Mouse (Mus musculus) CD4-positive, CD25-positive, alpha-beta regulatory T cell, adult 4 months (primary cell): ENCODE data around the gene Cnih1. TPM values are rescaled to one million over a fixed set of nuclear protein-coding genes. Genes with fewer than 3 reads are reported as not detected.
A peak's percentile ranks its signal among the peaks of the same experiment; 100 is the strongest.
"Not testable (repeated sequence)": the region's sequence is repeated elsewhere in the genome, so short reads cannot be mapped to it uniquely, and the experiment has no call there.

Experiments
- ATAC-seq: one replicate; pipeline ENCODE4 v1.8.0; 2017
- polyA plus RNA-seq, 2 experiments: library from polyadenylated mRNA; unstranded; fragments of 100-300 nt; shearing (Covaris generic); gene quantifications; one replicate each; pipeline ENCODE4 v1.2.1; 2017

Gene Cnih1
- polyA plus RNA-seq, 2 experiments from 2014 or later = 63.4 to 68.6 TPM

GRCm38 (mm10) chr14:46787454-46787786 is 791 bp downstream of the Cnih1 start:
- no peak for ATAC-seq

- no peak for ATAC-seq
Observed at GRCm38 (mm10) chr14:46785247-46785646, 3.0 kb downstream of the Cnih1 start.

- no peak for ATAC-seq
Observed at GRCm38 (mm10) chr14:46783327-46783926, 4.8 kb downstream of the Cnih1 start.

- no peak for ATAC-seq
Observed at GRCm38 (mm10) chr14:46782187-46782828, 5.9 kb downstream of the Cnih1 start.

- no peak for ATAC-seq
Observed at GRCm38 (mm10) chr14:46781086-46781485, 7.1 kb downstream of the Cnih1 start.

GRCm38 (mm10) chr14:46779217-46779616 is 9.0 kb downstream of the Cnih1 start:
- ATAC-seq = no peak

- ATAC-seq = no peak
Observed at GRCm38 (mm10) chr14:46778756-46779155, 9.5 kb downstream of the Cnih1 start.

- no peak for ATAC-seq
Observed at GRCm38 (mm10) chr14:46770036-46770435, 18.2 kb downstream of the Cnih1 start.

- no peak for ATAC-seq
Observed at GRCm38 (mm10) chr14:46767116-46767515, 21.1 kb downstream of the Cnih1 start.

- no peak for ATAC-seq
Observed at GRCm38 (mm10) chr14:46761186-46761585, 27.0 kb downstream of the Cnih1 start.

- peak; percentile 100 for ATAC-seq
Observed at GRCm38 (mm10) chr14:46760355-46761029, 27.7 kb downstream of the Cnih1 start, which contains the start of gene Cdkn3. TSS of gene Cdkn3 (plus strand) at chr14:46760541.

- ATAC-seq = peak; percentile 15
Observed at GRCm38 (mm10) chr14:46759970-46760354, 28.2 kb downstream of the Cnih1 start.

- ATAC-seq = no peak
Observed at GRCm38 (mm10) chr14:46757736-46758135, 30.5 kb downstream of the Cnih1 start.

GRCm38 (mm10) chr14:46755851-46756250 is 32.4 kb downstream of the Cnih1 start:
- ATAC-seq = no peak

GRCm38 (mm10) chr14:46754371-46754770 is 33.8 kb downstream of the Cnih1 start:
- ATAC-seq = not testable (repeated sequence)

- no peak for ATAC-seq
Observed at GRCm38 (mm10) chr14:46745413-46745812, 42.8 kb downstream of the Cnih1 start.

GRCm38 (mm10) chr14:46742674-46743073 is 45.5 kb downstream of the Cnih1 start:
- ATAC-seq = no peak

GRCm38 (mm10) chr14:46737346-46737745 is 50.9 kb downstream of the Cnih1 start:
- not testable (repeated sequence) for ATAC-seq

- no peak for ATAC-seq
Observed at GRCm38 (mm10) chr14:46736366-46736765, 51.8 kb downstream of the Cnih1 start.

- no peak for ATAC-seq
Observed at GRCm38 (mm10) chr14:46734761-46735455, 53.3 kb downstream of the Cnih1 start.

- ATAC-seq = no peak
Observed at GRCm38 (mm10) chr14:46734262-46734661, 53.9 kb downstream of the Cnih1 start.

GRCm38 (mm10) chr14:46725743-46726142 is 62.5 kb downstream of the Cnih1 start:
- ATAC-seq = no peak
